Mouse (Mus musculus) frontal cortex, postnatal 14 days (tissue): ENCODE data around the gene Cdc25a.

Experiments used
- DNase-seq, 2 experiments: peaks; one replicate each; pipeline ENCODE4 v3.0.0; 2022; ENCODE audit warnings: low spot score in 2 of 2

The Cdc25a gene

DNA sequence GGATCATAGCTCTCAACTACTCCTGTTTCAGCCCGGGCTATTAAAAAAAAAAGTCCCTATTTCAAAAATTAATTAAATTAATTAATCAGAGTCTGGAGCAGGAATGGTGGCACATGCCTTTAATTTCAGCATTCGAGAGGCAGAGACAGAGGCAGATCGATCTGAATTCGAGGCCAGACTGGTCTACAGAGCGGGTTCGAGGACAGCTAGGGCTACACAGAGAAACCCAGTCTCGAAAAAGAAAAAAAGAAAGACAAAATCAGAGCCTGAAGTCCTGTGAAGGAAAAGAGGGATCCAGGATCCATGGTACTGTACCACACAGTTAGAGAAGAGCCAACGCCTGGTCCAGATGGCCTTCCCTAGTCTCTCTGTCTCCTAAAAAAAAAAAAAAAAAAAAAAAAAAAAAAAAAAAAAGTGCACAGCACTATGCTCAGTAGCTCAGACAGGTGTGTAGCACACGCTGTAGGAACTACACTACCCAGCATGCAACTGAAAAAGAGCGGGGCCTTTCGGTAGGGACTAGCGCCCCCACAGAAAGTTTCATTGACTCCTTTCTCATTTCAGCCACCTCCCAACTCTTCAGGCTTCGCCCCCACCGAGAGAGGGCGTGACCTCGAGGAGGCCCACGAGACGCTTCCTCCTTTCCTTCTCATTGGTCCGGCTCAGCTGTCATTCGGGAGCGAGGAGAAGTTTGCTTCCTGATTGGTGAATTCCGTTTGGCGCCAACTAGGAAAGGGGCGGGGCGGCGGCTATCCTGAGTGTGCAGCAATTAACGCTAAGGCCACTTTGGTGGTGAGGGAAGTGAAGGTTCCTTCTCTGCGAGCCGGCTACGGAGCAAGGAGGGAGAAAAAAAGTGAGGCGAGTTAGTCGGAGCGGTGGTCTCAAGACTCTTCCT is at the start of gene Cdc25a:
Cdc25a (plus strand) TSS at position 783 of the 895 bp plus-strand sequence.
- DNase-seq, result peak; percentile 96 to 97

DNA sequence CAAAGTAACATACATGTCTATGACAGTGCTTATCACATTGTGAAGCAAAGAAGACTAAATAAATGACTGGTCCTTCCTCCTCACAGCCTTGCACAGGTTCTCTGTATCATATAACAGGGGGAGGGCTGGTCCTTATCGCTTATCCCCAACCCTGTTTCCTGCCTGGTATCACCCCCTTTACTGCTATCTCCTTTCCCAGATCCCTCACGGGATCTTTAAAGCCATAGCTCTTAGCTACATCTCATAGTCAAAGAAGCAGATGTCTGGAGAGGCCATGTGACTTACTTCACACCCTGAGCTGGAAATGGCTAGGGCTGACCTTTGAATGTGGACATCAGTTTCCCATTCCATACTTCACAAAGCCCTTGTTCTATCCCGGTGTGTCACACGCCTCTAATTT is 49.6 kb upstream of the Cdc25a start:
- no peak for DNase-seq

DNA sequence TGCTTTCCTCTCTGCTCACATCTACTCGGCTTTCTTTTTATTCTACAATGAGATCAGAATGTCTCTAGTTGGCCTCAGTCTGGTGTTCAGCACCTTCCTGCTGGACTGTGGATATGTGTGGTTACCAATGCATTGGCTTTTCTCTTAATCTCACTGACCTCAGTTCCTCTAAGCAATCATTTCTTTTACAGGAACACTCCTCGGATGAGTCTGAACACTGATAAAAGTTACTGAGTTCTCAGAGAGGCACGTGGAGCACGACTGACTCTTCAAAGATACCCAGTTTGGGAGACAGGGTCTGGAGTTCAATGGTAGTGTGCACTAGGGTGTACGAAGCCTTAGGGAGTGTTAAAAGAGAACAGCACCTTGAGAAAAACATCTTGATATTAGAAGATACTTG is 49.2 kb upstream of the Cdc25a start:
- no peak for DNase-seq

GRCm38 (mm10) chr9:109832391-109833087 is 42.8 kb upstream of the Cdc25a start, which contains the start of gene Nme6:
TSS of gene Nme6 (plus strand) at chr9:109832749.
- peak; percentile 59 to 76 for DNase-seq

GRCm38 (mm10) chr9:109833088-109833412 is 42.3 kb upstream of the Cdc25a start:
- DNase-seq, result no peak

DNA sequence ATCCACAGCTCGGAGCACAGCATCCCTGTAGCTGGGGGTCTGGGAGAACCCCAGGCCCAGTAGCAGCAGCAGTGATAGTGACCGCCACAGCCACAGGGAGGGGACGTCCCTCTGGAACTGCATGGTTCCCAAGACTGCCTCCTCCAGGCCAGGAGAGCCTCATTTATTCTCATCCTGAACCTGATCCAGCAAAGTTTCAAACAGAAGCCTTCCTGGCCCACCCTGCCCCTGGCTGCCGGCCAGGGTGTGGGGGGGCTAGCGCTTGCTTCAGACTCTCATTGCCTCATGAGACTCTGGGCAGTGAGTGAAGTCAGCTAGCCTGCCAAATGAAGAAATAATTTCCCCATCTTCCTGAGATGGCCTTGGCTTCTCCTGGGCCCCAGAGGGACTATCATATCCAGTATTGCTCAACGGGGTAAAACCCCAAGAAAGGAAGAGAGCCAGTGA is 26.0 kb upstream of the Cdc25a start, which contains the start of gene Camp:
Camp (minus strand) TSS at position 306 of the 447 bp plus-strand sequence.
- no peak for DNase-seq

DNA sequence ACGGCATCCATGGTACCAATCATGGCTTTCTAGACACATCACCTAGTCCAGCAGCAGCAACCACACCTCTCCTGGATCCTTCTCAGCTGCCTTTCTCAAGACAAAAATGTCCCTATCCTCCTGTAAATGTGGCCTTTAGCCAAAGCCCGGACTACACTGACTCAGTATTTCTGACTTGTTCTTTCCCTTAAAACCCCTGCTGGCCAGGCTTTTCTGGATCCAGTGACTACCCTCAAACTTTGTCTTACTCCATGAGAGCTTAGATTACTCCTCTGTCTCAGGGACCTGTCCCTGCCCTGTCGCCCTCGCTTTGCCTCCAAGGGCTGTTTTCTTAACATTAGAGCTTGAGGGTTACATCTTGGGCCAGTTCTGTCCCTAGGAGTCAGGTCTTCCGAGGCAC is 25.3 kb upstream of the Cdc25a start:
- no peak for DNase-seq

DNA sequence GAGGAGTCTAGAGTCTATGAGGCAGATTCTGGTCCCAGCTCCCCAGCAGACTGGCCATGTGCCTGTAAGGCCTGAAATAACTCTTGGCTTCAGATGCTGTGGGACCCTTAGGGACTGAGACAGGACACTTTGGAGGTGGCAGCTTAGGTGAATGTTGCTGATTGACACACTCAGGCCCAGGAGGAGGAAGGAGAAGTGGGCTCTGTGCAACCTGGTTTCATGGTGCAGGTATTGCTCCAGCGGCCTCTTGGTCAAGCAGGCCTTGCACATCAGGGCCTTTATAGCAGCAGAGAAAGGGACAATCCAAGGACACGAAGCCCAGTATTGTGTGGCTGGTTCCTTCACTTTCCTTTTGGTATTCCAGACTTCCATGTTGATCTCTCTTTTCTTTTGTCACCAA is 21.0 kb upstream of the Cdc25a start:
- DNase-seq, result no peak

GRCm38 (mm10) chr9:109855947-109856346 is 19.4 kb upstream of the Cdc25a start:
- DNase-seq, result no peak

DNA sequence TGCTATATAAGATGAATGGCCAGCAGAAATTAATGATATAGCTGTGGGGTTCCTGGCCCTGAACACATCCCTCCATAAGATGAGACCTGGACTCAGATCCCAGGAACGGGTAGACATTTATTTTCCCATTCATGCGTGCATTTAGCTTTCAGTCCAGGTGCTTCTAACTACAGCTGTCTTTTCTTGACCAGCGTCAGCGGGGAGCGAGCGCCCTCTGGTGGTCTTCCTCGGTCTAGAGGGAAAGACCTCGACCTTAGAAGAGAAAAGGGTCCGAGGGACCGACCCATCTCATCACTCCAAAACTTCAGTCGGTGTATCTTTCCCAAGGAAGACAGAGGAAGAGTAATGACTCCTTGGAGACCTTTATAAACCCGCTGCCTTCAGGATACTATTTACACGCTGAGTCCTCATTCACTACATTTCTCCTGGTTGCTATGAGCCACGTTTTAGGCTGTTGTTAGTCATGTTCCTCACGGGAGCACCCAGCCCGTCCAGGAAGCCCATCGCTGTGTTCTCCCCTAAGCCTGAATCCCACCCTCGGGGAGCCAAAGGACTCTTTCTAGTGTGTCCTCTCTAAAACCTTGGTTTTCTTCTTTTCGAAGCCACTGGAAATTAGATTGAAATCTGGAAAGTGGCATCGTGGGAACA is 12.9 kb upstream of the Cdc25a start:
- peak; percentile 35 to 74 for DNase-seq

GRCm38 (mm10) chr9:109863085-109863484 is 12.3 kb upstream of the Cdc25a start:
- DNase-seq, result no peak

GRCm38 (mm10) chr9:109866218-109866617 is 9.2 kb upstream of the Cdc25a start:
- DNase-seq, result no peak

- no peak for DNase-seq
Observed at GRCm38 (mm10) chr9:109870983-109871572, 4.3 kb upstream of the Cdc25a start.

GRCm38 (mm10) chr9:109875695-109876601 is 569 bp downstream of the Cdc25a start:
- DNase-seq, result peak; percentile 24 to 31

DNA sequence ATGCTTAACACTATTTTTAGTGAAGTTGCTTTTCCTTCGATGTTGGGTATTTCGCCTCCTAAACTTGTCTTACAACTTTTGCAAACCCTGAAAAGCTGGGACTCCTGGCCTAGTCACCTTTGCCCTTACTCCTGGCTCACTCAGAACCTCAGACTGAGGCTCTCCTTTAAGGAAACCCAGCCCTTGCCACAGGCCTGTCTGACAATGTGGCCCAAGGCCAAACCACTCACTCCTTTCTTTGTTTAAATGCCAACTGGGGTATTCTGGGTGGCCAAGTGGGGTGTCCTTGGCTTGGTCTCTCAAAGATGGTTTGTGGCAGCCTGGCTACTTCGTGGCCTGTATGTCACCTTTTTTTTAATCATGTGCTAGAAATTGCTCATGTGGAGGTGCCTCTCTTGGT is 1.4 kb downstream of the Cdc25a start:
- DNase-seq, result no peak

DNA sequence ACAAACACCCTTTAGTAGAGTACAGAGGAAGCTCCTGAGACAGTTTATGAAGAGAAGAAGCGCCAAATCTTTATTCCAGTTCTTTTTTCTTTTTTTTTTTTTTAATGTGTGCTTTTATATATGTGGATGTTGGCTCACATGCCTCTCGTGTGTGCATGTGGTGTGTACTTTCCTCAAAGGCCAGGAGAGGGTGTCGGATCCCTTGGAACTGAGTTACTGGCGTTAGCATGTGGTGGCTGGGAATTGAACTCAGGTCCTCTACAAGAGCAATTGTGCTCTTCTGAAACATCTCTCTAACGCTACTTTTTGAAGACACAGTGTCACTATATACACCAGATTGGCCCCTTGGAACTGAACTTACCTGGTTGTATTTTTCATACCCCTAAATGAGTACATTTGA is 2.3 kb downstream of the Cdc25a start:
- no peak for DNase-seq

DNA sequence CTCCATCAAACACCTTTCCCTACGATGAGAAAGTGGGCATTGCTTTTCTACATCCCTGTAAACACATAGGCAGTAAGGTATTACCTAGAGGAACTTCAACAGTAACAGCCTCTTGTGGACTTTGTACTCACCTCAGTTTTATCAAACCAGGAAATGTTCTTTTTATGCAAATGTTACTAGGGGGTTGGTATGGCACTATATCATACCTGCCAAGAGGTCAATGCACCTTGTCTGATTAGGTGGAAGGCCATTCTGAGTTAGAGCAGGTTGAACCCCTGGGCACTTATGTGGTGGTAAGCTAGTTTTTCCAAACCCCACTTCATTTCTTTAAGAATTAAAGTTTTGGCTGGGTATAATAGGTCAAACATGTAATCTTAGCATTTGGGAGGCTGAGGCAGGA is 3.9 kb downstream of the Cdc25a start:
- no peak for DNase-seq

GRCm38 (mm10) chr9:109886259-109886658 is 10.9 kb downstream of the Cdc25a start:
- no peak for DNase-seq

DNA sequence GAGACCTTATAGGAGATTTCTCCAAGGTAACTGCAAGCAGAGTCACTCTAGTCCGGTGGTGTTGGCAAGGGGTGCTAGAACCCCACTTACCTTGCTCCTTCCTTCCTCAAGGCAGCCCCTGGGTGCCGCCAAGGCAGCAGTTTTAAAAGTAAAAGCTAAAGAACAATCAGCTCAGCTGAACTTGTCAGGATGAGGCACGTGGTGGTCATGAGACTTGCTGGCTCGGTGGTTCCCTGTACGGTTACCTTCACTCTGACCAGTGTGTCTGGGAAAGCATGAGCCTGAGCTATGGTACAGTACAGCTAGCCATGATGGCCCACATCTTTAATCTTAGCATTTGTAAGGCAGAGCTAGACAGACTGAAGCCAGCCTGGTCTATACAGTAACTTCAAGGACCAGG is 11.9 kb downstream of the Cdc25a start:
- DNase-seq, result no peak

DNA sequence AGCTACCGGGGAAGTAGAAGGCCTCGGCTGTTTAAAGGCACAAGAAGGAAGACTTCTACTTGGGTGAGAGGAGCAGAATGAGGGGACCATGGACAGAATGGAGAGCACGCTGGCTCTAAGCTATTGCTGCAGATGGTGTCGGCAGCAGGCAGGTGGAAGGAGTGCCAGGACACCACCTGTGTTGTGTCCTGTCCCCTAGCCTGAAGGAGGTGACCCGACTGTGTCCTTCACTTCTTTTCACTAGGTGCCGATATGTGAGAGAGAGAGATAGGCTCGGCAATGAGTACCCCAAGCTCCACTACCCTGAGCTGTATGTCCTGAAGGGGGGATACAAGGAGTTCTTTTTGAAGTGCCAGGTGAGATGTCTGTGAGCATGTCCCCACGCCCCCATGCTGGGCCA is 16.1 kb downstream of the Cdc25a start:
- DNase-seq, result no peak
